Mouse (Mus musculus) ovary, postnatal 36 days (tissue): ENCODE measurements around the gene Prr15l.

Experiments
- DNase-seq: peaks from one replicate; pipeline ENCODE4 v3.0.0; 2022; ENCODE audit warnings: low spot score, mixed read lengths

The Prr15l gene

GRCm38 (mm10) chr11:96947849-96948248 lies 19.9 kb downstream of the Prr15l start:
- no peak for DNase-seq

GRCm38 (mm10) chr11:96950767-96951166 lies 22.9 kb downstream of the Prr15l start:
- DNase-seq: no peak

- DNase-seq: no peak
Observed at GRCm38 (mm10) chr11:96952426-96952825, 24.5 kb downstream of the Prr15l start.

- no peak for DNase-seq
Observed at GRCm38 (mm10) chr11:96952896-96953295, 25.0 kb downstream of the Prr15l start.

GRCm38 (mm10) chr11:96955094-96955493 lies 27.2 kb downstream of the Prr15l start:
- DNase-seq: no peak

- no peak for DNase-seq
Observed at GRCm38 (mm10) chr11:96956009-96956724, 28.3 kb downstream of the Prr15l start.

- DNase-seq: no peak
Observed at GRCm38 (mm10) chr11:96957061-96957805, 29.3 kb downstream of the Prr15l start.

GRCm38 (mm10) chr11:96963580-96963979 lies 35.7 kb downstream of the Prr15l start:
- DNase-seq: peak; percentile 86

GRCm38 (mm10) chr11:96966172-96966571 lies 38.3 kb downstream of the Prr15l start:
- DNase-seq: no peak

GRCm38 (mm10) chr11:96966914-96967543 lies 39.1 kb downstream of the Prr15l start:
- no peak for DNase-seq

- no peak for DNase-seq
Observed at GRCm38 (mm10) chr11:96967544-96968269, 39.8 kb downstream of the Prr15l start.

GRCm38 (mm10) chr11:96968476-96968875 lies 40.6 kb downstream of the Prr15l start:
- peak; percentile 56 for DNase-seq

- DNase-seq: no peak
Observed at GRCm38 (mm10) chr11:96969280-96969722, 41.4 kb downstream of the Prr15l start.

GRCm38 (mm10) chr11:96969746-96970145 lies 41.8 kb downstream of the Prr15l start:
- no peak for DNase-seq

GRCm38 (mm10) chr11:96970341-96970740 lies 42.4 kb downstream of the Prr15l start:
- DNase-seq: no peak

GRCm38 (mm10) chr11:96972906-96973305 lies 45.0 kb downstream of the Prr15l start:
- no peak for DNase-seq

GRCm38 (mm10) chr11:96973426-96973964 lies 45.6 kb downstream of the Prr15l start:
- no peak for DNase-seq

GRCm38 (mm10) chr11:96974813-96975212 lies 46.9 kb downstream of the Prr15l start:
- no peak for DNase-seq

- no peak for DNase-seq
Observed at GRCm38 (mm10) chr11:96975511-96976378, 47.8 kb downstream of the Prr15l start.

- DNase-seq: no peak
Observed at GRCm38 (mm10) chr11:96976379-96976687, 48.4 kb downstream of the Prr15l start.
